In the genomic region with DNA sequence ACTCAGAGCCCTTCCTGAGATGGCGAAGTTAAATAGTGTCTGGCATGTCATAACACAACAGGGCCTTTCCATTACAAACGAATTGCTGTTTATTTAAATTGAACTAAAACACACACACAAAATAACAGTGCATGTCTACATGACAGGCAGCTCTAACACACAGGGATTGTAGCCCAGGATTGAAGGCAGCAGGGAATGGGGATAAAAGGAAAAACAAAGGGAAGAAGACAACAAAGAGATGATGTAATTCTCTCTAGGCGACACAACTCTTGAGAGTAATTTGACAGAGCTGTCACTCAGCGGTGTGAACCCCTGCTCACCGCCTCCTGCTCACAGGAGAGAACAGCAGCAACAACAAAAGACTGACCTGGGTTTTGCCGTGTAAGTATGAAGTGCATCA, we compare ENCODE assay signal across 14 mouse cellular contexts. TPM values are rescaled to one million over a fixed set of nuclear protein-coding genes. Genes with fewer than 3 reads are reported as not detected.
"Had no signal": no experiment of that assay in that cellular context is flagged by ENCODE, and none has a peak within 500 bp of the region (broad histone marks: within the 10 kb centered on the region; RNA-seq: fewer than 3 reads in every experiment).

No protein-coding gene starts in this region.

RNA-seq across cellular contexts. Expression of gene Tmem254c, which starts 7.8 kb away (rescaled TPM):
- polyA plus RNA-seq: testis, adult 2 months had no signal

RNA-seq across cellular contexts. Expression of gene Cphx2, which starts 22.0 kb away (rescaled TPM):
- total RNA-seq: neutrophil, adult 5-6 weeks had no signal
- polyA plus RNA-seq: neural tube, embryonic 13.5 days; neural tube, embryonic 14.5 days; neural tube, embryonic 15.5 days; small intestine, adult 2 months; spleen, adult 2 months; stomach, embryonic 14.5 days; stomach, embryonic 15.5 days; stomach, embryonic 16.5 days; stomach, postnatal 0 days; testis, adult 2 months; thymus, adult 2 months; thymus, postnatal 0 days; urinary bladder, adult 2 months had no signal

RNA-seq across cellular contexts. Expression of gene Cphx3, which starts 22.7 kb away (rescaled TPM):
- total RNA-seq: neutrophil, adult 5-6 weeks had no signal
- polyA plus RNA-seq: neural tube, embryonic 13.5 days; neural tube, embryonic 14.5 days; neural tube, embryonic 15.5 days; small intestine, adult 2 months; spleen, adult 2 months; stomach, embryonic 14.5 days; stomach, embryonic 15.5 days; stomach, postnatal 0 days; testis, adult 2 months; thymus, adult 2 months; thymus, postnatal 0 days; urinary bladder, adult 2 months had no signal

RNA-seq across cellular contexts. Expression of gene Duxbl2, which starts 58.8 kb away (rescaled TPM):
- total RNA-seq: neutrophil, adult 5-6 weeks had no signal
- polyA plus RNA-seq: neural tube, embryonic 13.5 days; neural tube, embryonic 15.5 days; stomach, postnatal 0 days; thymus, postnatal 0 days had no signal
